Mouse (Mus musculus): ENCODE measurements around the gene Fam186b.

- TF ChIP-seq POLR2A (IDR thresholded peaks at IDR 0.05; ENCODE audit: low read depth, low read length) (no peak), CTCF (conservative IDR thresholded peaks at IDR 0.05; ENCODE audit: insufficient read depth, insufficient read length, low read depth, low read length) (no peak)
Measured at GRCm38 (mm10) chr15:99255241-99255749, 40.4 kb downstream of the Fam186b start.

Measured in kidney, adult 2 months (tissue).